Mouse (Mus musculus): ENCODE data around the gene Cgrrf1.

DNA sequence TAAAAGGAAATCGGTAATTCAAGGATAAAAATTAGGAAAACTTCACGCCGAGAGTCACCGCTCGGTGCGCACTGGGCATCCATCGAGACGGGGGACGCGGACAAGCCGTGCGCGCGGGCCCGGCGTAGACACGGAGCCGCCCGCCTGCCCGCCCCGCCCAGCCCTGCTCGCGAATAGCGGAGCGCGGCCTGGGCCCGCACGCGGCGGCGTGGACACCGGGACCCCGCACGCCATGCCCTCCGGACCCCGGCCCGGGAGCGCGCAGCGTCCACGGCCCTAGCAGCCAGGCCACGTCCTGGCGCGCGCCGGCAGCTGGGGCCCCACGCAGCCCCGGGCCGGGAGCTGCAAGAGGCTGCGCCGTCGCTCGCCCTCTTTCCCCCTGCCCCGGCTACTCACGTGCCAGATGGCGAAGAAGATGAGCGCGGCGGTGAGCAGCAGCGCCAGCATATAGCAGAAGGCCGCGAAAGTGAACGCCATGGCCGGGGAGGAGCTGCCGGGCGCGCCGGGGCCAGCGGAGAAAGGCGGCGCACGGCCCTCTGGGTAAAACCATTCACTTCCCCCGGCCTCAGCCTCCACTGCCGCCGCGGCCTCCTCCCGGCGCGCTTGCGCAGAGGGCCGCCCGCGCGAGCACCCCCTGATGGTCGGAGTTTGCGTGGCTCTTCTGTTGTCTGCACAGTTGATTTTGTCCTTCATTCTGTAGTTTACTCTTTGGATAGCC, 44.0 kb upstream of the Cgrrf1 start, which contains the start of gene Cnih1:
- TF ChIP-seq POLR2A (IDR thresholded peaks at IDR 0.05; ENCODE audit: borderline replicate concordance, control insufficient read depth, low read depth, low read length) (peak; percentile 56; the same call in 1 of the 2 replicates), CTCF (IDR thresholded peaks at IDR 0.05; ENCODE audit: control insufficient read depth, insufficient read depth, low read length) (peak; percentile 71)

Measured in bone marrow, adult 2 months (tissue).